Mouse (Mus musculus) heart, embryonic 11.5 days (tissue): ENCODE data around the gene Thrap3. TPM values are rescaled to one million over a fixed set of nuclear protein-coding genes. Genes with fewer than 3 reads are reported as not detected.

Source experiments
- ATAC-seq: fragments of 200-750 bp; cut with Nextera tagmentation; replicated peaks from 2 replicates; pipeline ENCODE4 v1.8.0; 2017; ENCODE audit warnings: moderate library complexity; ENCODE audit not compliant: insufficient number of reproducible peaks, low FRiP score, low TSS enrichment
- H3K27ac ChIP-seq: fragments of 300-500 bp; sonication (generic); 2 replicates; pipeline ENCODE4 v1.5.1; 2014; ENCODE audit warnings: mild to moderate bottlenecking, low read depth, low read length
- H3K27me3 ChIP-seq: fragments of 300-500 bp; sonication (generic); 2 replicates; pipeline ENCODE4 v1.6.1; 2014; ENCODE audit warnings: mild to moderate bottlenecking, low read length, mixed read lengths; ENCODE audit not compliant: control insufficient read depth, insufficient read depth
- H3K36me3 ChIP-seq: fragments of 300-500 bp; sonication (generic); 2 replicates; pipeline ENCODE4 v1.6.1; 2014; ENCODE audit warnings: mild to moderate bottlenecking, low read length, moderate library complexity, mixed read lengths; ENCODE audit not compliant: control insufficient read depth, insufficient read depth
- H3K4me1 ChIP-seq: fragments of 300-500 bp; sonication (generic); 2 replicates; pipeline ENCODE4 v1.6.1; 2014; ENCODE audit warnings: low read length; ENCODE audit not compliant: control insufficient read depth, insufficient read depth
- H3K4me2 ChIP-seq: fragments of 300-500 bp; sonication (generic); 2 replicates; pipeline ENCODE4 v1.6.1; 2014; ENCODE audit warnings: mild to moderate bottlenecking, moderate library complexity
- H3K4me3 ChIP-seq: fragments of 300-500 bp; sonication (generic); 2 replicates; pipeline ENCODE4 v1.5.1; 2014; ENCODE audit warnings: low read depth, low read length
- H3K9ac ChIP-seq: fragments of 300-500 bp; sonication (generic); 2 replicates; pipeline ENCODE4 v1.6.1; 2014; ENCODE audit warnings: mild to moderate bottlenecking, low read depth, low read length, moderate library complexity
- H3K9me3 ChIP-seq: fragments of 300-500 bp; sonication (generic); replicated peaks from 2 replicates; pipeline ENCODE4 v1.6.1; 2016; ENCODE audit warnings: low read length; ENCODE audit not compliant: control insufficient read depth
- WGBS: fragments of 180-500 bp; shearing (Covaris S2); extraction: QIAGEN DNeasy Blood & Tissue Kit; methylation state at CpG from one replicate; pipeline ENCODE4 v1.1.7; 2014; ENCODE audit not compliant: insufficient replicate concordance; 5-methylcytosine and 5-hydroxymethylcytosine counted together
- polyA plus RNA-seq: library from polyadenylated mRNA; unstranded; fragments of >200 nt; fragmentation: Nextera tagmentation; extraction: Ambion mirVana; gene quantifications from 2 replicates; pipeline ENCODE4 v1.2.1, GENCODE M21; 2014

Thrap3 gene
- polyA plus RNA-seq, 1 experiment from 2014 or later, result 155 TPM

DNA sequence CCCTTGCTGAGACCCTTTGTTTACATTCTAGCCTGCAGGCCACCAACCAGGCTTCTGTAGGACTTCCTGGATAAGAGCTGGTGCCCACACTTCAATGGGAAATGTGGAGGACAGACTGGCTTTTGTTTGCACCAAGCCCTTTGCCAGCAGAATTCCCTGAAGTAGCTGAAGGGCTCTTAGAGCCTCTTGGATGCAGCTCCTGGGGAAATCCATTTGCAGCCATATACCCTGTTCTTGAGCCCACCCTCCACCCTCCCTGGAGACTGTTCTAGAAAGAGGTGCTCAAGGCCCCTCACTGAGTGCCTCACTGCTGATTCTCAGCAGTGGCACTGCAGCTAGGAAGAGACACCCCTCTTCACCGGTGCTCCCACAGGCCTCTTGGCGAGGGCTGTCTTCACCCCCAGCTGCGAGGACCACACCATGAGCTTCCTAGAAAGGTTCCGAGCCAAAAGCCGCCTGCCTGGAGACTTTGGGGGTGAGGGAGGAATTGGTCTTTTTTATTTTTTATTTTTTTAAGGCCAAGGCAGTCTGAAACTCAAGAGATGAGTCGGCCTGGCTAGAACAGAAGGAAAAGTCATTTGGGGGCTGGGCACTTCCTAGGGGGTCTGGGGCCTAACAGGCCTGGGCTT, 69.8 kb downstream of the Thrap3 start:
- peaks cover 27% of the 10 kb centered on the region for H3K4me1 ChIP-seq
- no peak overlapping the region for H3K4me3 ChIP-seq
- H3K9me3 ChIP-seq, result no peaks in the 10 kb centered on the region
- no peak for ATAC-seq
- peaks cover 19% of the 10 kb centered on the region for H3K36me3 ChIP-seq
- H3K27me3 ChIP-seq, result no peaks in the 10 kb centered on the region
- no peak overlapping the region for H3K4me2 ChIP-seq
- H3K27ac ChIP-seq, result no peak overlapping the region; the same call in 1 of the 2 replicates
- no peak overlapping the region for H3K9ac ChIP-seq
- 80% methylated on average over 6 of the region's 6 CpGs for WGBS

DNA sequence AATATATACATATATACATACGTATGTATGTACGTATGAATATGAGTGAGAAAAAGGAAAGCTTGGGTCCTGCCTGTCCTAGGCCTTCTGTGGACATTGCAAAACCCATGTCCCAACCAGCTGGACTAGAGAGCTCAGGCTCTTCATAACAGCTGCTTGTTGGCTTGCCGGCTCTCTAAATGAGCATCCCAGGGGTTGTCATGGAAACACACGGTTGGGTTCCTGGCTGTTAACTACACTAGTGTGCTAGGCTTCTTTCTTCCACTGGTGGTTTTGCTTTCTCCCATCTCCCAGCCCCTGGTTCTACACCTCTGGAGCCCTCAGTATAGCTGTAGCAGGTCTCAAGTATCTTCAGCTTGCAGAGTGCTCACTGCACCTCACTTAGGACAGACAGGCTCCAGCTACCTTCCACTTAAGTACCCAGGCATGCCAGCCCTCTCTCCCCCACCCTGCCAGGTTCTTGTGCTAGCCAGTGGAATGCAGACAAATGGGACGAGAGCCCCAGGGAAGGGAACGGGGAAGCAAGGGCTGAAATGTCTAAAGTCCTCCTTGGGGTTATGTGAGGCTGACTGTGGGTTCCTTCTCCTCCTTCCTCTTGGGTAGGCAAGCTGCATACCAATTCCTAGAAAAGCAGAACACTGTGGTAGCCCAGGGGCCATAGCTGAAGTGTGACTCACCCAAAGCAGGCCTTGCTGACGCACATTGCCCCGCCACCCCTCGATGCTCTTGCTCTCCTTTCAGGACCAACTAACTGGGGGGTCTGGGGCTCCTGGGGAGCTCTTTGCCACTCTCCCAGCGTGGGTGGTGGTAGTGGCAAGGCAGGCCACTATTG, 71.1 kb downstream of the Thrap3 start:
- Histone ChIP-seq H3K27ac (peak overlapping the region; percentile 57), H3K27me3 (no peaks in the 10 kb centered on the region), H3K9me3 (no peaks in the 10 kb centered on the region), H3K4me3 (no peak overlapping the region), H3K4me2 (no peak overlapping the region; the same call in 1 of the 2 replicates), H3K4me1 (peaks cover 27% of the 10 kb centered on the region), H3K9ac (no peak overlapping the region), H3K36me3 (peaks cover 18% of the 10 kb centered on the region)
- ATAC-seq, result no peak
- WGBS, result 54% methylated on average over 10 of the region's 10 CpGs

DNA sequence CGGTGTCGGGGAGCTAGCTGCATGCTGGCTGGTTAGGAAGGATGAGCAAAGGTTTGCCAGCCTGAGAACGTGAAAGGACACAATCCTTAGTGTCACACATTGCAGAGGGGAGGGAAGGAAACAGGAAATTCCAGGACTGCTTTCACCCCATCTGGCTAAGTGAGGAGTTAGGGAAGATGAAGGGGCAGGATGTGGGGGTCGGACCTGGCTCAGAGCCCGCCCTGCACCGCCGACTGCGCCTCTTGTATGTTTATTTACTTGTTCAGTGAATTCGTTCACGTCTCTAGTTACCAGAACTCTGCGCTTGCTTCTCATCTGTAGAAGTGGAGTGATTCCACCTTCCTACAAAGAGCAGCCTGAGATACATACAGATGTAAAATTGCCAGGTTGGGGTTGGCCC, 72.1 kb downstream of the Thrap3 start:
- Histone ChIP-seq H3K27me3 (no peaks in the 10 kb centered on the region), H3K4me2 (no peak overlapping the region; the same call in 1 of the 2 replicates), H3K36me3 (peaks cover 16% of the 10 kb centered on the region), H3K9me3 (no peaks in the 10 kb centered on the region), H3K4me3 (no peak overlapping the region), H3K9ac (no peak overlapping the region), H3K4me1 (peaks cover 27% of the 10 kb centered on the region), H3K27ac (peak overlapping the region; percentile 73)
- WGBS, result 48% methylated on average over 11 of the region's 11 CpGs
- ATAC-seq, result no peak

DNA sequence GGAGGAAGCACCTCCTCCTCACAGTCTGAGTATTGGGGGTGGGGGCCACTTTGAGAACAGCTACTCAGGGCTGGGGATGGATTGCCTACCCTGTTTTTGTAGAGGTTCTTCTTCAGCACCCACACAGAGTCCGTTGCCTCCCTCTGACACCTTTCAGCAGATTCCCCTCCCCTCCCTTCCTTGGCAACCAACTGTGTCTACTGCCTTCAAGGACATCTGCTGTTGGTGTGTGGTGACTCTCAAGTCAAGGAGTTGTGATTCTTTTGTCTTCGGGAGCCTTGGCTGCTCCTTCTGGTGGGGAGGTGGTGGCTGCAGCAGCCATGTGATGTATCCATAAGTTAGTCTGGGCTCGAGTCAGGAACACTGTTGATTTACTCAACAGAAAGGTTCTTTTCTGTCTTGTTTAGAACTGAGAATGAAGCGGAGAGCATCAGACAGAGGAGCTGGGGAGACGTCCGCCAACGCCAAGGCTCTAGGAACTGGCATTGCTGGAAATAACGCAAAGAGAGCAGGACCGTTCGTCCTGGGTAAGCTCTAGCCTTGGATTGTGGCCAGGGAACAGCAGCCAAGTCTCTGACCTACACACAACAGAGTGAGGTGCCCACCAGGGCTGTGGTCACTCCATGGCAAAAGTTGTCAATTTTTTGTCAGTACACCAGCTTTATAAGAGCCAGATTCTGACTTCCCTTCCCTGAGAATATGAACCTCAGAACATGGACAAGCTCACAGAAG, 79.1 kb downstream of the Thrap3 start:
- Histone ChIP-seq H3K4me2 (no peak overlapping the region), H3K27me3 (no peaks in the 10 kb centered on the region)
- ATAC-seq, result 0 out of 2 replicates have a peak, but pooled peaks have one; percentile 18

DNA sequence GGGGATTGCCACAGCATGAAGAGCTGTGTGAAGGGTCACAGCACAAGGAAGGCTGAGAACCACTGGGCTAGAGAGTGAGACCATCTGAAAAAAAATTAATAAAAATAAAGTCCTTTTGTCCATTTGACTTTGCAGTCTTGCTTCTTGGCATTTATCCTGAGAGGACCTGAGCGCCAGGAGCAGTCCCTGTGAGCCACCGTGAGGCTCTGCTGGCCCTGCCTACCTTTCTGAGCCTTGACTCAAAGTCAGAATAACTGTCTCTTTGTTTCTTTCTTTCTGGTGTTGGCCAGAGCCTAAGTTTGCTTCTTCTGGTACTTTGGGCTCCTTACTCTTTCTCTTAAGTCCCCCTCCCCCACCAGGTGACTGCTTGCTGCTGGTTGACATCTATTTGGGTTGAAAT, 82.1 kb downstream of the Thrap3 start:
- H3K36me3 ChIP-seq, result peaks cover 14% of the 10 kb centered on the region
- no peak for ATAC-seq
- no peaks in the 10 kb centered on the region for H3K4me1 ChIP-seq
- peaks cover 4% of the 10 kb centered on the region; the same call in 1 of the 2 replicates for H3K9me3 ChIP-seq
- H3K27me3 ChIP-seq, result no peaks in the 10 kb centered on the region
- no peak overlapping the region for H3K4me3 ChIP-seq
- no peak overlapping the region for H3K9ac ChIP-seq
- no peak overlapping the region for H3K27ac ChIP-seq
- no peak overlapping the region for H3K4me2 ChIP-seq
- WGBS, result 89% methylated on average over 2 of the region's 2 CpGs

More for the DNA sequence above, 79.1 kb downstream of the Thrap3 start:
- no peak overlapping the region for H3K9ac ChIP-seq
- H3K4me3 ChIP-seq, result no peak overlapping the region
- peaks cover 22% of the 10 kb centered on the region for H3K36me3 ChIP-seq
- H3K9me3 ChIP-seq, result peaks cover 4% of the 10 kb centered on the region; the same call in 1 of the 2 replicates
- no peaks in the 10 kb centered on the region for H3K4me1 ChIP-seq
- WGBS, result 84% methylated on average over 10 of the region's 10 CpGs
- H3K27ac ChIP-seq, result no peak overlapping the region

DNA sequence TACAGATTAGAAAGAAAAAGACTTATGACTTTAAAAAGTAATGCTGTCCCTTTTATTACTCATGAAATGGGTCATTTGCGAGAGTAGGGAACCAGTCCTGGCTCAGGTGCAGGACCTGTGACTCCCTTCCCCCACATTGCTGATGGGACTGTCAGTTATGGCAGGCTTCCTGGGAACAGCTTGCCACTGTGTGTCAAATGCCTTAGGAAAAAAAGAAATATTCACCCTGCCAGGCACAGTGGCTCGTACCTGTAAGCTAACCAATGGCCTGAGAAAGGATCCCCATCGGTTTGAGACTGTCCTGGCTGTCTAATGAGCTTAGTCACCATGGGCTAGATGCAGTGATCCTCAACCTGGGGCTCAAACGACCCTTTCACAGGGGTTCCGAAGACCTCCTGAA, 82.5 kb downstream of the Thrap3 start:
- peaks cover 4% of the 10 kb centered on the region; the same call in 1 of the 2 replicates for H3K9me3 ChIP-seq
- H3K27me3 ChIP-seq, result no peaks in the 10 kb centered on the region
- H3K4me2 ChIP-seq, result no peak overlapping the region
- ATAC-seq, result no peak
- H3K4me3 ChIP-seq, result no peak overlapping the region
- 88% methylated on average over 5 of the region's 5 CpGs for WGBS
- peaks cover 13% of the 10 kb centered on the region for H3K36me3 ChIP-seq
- H3K9ac ChIP-seq, result no peak overlapping the region
- H3K27ac ChIP-seq, result no peak overlapping the region
- H3K4me1 ChIP-seq, result no peaks in the 10 kb centered on the region

DNA sequence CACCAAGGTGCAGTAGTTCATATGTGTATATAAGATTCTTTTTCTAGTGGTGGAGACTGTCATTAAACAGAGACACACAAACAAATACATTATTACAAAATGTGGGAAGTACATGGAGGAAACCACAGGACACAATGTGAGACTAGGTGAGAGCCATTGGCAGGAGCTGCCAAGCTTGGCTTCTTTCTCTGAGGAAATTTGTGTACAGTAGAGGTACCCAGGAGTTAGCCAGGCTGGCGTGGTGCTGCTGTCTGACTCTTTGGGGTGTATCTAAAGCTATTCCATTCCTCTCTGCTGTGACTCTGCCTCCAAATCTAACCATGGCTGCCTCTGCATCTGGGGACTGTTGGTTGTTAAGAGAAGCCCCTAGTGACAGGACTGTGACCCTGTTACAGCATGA, 83.5 kb downstream of the Thrap3 start:
- Histone ChIP-seq H3K36me3 (peaks cover 9% of the 10 kb centered on the region), H3K9ac (no peak overlapping the region), H3K4me3 (no peak overlapping the region), H3K27me3 (no peaks in the 10 kb centered on the region), H3K27ac (no peak overlapping the region), H3K4me1 (0 out of 2 replicates have a peak, but pooled peaks cover under 1% of the 10 kb centered on the region), H3K4me2 (no peak overlapping the region), H3K9me3 (peaks cover 4% of the 10 kb centered on the region; the same call in 1 of the 2 replicates)
- WGBS, result 79% methylated on average over 1 of the region's 1 CpGs
- ATAC-seq, result no peak

DNA sequence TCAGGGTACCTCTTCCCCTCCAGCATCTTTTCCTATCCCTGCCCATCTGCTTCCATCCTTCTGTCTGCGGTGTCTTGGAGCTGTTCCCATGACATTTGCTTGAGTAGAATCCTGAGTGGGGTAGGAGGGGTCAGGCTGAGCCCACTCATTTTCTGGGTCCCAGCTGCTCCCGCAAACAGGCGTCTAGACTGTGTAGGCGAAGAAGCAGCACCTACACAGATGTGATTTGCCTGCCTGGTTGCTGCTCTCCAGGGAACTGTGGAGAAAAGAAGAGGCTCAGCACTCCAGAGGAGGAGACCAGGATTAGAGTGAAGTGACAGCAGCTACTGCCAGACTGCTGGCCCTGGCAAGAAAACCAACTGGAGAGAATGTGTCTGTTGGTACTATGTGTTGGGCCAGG, 83.9 kb downstream of the Thrap3 start:
- Histone ChIP-seq H3K9me3 (peaks cover 4% of the 10 kb centered on the region; the same call in 1 of the 2 replicates), H3K4me2 (no peak overlapping the region), H3K4me3 (no peak overlapping the region), H3K4me1 (peaks cover 4% of the 10 kb centered on the region; the same call in 1 of the 2 replicates), H3K36me3 (peaks cover 9% of the 10 kb centered on the region), H3K27ac (no peak overlapping the region), H3K9ac (no peak overlapping the region), H3K27me3 (no peaks in the 10 kb centered on the region)
- no peak for ATAC-seq
- WGBS, result 86% methylated on average over 4 of the region's 4 CpGs
